Mouse (Mus musculus): ENCODE measurements around the gene Dbp.

DNA sequence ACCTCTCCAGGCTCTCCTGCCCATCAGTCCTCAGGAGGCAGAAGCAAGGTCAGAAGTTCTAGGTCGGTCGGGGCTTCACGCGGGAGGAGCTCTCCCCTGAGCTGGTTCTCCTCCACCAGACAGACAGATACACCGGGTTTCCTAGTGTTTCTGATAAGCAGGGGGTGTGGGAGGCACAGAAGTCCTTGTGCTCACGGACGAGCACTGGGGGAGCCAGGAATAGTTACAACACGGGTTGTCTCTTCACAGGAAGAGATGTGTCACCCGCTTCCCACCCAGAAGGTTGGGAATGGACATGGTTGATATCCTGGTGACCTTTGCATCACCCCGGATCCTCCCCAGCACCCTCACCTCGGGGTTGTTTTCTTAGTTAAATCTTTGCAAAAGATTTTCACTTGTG lies 15.1 kb upstream of the Dbp start:
- no peak for TF ChIP-seq MAX (IDR thresholded peaks at IDR 0.05; ENCODE audit: low read depth)
- TF ChIP-seq MYOD1 (IDR thresholded peaks at IDR 0.05; ENCODE audit: control insufficient read depth in 1 of 3, insufficient read length in 2 of 3, low read depth in 2 of 3): no peak
- TF ChIP-seq TCF12 (IDR thresholded peaks at IDR 0.05; ENCODE audit: insufficient read depth, poor library complexity, severe bottlenecking): no peak

Data from myocyte (in vitro differentiated cells).